Mouse (Mus musculus) bone marrow macrophage, adult 2 months (primary cell): ENCODE data around the gene Nab2. TPM values are rescaled to one million over a fixed set of nuclear protein-coding genes. Genes with fewer than 3 reads are reported as not detected.

ENCODE experiments used
- H3K27ac ChIP-seq: 2 replicates; pipeline ENCODE4 v1.5.1; 2012; ENCODE audit warnings: low read depth, low read length; ENCODE audit not compliant: insufficient read depth
- H3K4me1 ChIP-seq: 2 replicates; pipeline ENCODE4 v1.6.1; 2012; ENCODE audit warnings: low read length; ENCODE audit not compliant: control insufficient read depth, insufficient read depth
- H3K4me3 ChIP-seq: 2 replicates; pipeline ENCODE4 v1.5.1; 2012; ENCODE audit warnings: mild to moderate bottlenecking, low read length, moderate library complexity; ENCODE audit not compliant: insufficient read depth
- CTCF ChIP-seq: IDR thresholded peaks from 2 replicates; pipeline ENCODE4 v1.5.1; 2012; ENCODE audit warnings: low read depth, mild to moderate bottlenecking, low read length, moderate library complexity
- POLR2A ChIP-seq: IDR thresholded peaks from 2 replicates; pipeline ENCODE4 v1.6.1; 2012; ENCODE audit warnings: mild to moderate bottlenecking, low read depth, low read length, borderline replicate concordance
- polyA plus RNA-seq: library from polyadenylated mRNA; stranded (reverse); fragments of >200 nt; gene quantifications from 2 replicates; pipeline ENCODE4 v1.2.4, GENCODE M21; 2012; ENCODE audit not compliant: missing spikeins, insufficient read depth, insufficient read length

Nab2 gene
- polyA plus RNA-seq, 1 experiment: 25.4 TPM

GRCm38 (mm10) chr10:127695775-127696174 lies 27.4 kb upstream of the Nab2 start:
- H3K4me1 ChIP-seq: no peaks in the 10 kb centered on the region
- H3K4me3 ChIP-seq: no peak overlapping the region
- no peak overlapping the region for H3K27ac ChIP-seq
- TF ChIP-seq CTCF: no peak
- no peak for TF ChIP-seq POLR2A

GRCm38 (mm10) chr10:127694636-127695035 lies 26.3 kb upstream of the Nab2 start:
- no peaks in the 10 kb centered on the region for H3K4me1 ChIP-seq
- no peak for TF ChIP-seq POLR2A
- H3K27ac ChIP-seq: no peak overlapping the region
- H3K4me3 ChIP-seq: no peak overlapping the region

GRCm38 (mm10) chr10:127691053-127691452 lies 22.7 kb upstream of the Nab2 start:
- TF ChIP-seq POLR2A (no peak), CTCF (no peak)

GRCm38 (mm10) chr10:127682886-127683285 lies 14.5 kb upstream of the Nab2 start:
- Histone ChIP-seq H3K27ac (no peak overlapping the region), H3K4me1 (peaks cover 6% of the 10 kb centered on the region), H3K4me3 (no peak overlapping the region)
- TF ChIP-seq POLR2A (no peak), CTCF (no peak)

More at GRCm38 (mm10) chr10:127691053-127691452, 22.7 kb upstream of the Nab2 start:
- Histone ChIP-seq H3K4me3 (no peak overlapping the region), H3K4me1 (no peaks in the 10 kb centered on the region), H3K27ac (no peak overlapping the region)

- TF ChIP-seq CTCF: no peak
- TF ChIP-seq POLR2A: no peak
- Histone ChIP-seq H3K4me3 (no peak overlapping the region), H3K27ac (no peak overlapping the region), H3K4me1 (peaks cover 6% of the 10 kb centered on the region)
Observed at GRCm38 (mm10) chr10:127679881-127680280, 11.5 kb upstream of the Nab2 start.

GRCm38 (mm10) chr10:127679208-127679607 lies 10.8 kb upstream of the Nab2 start:
- Histone ChIP-seq H3K27ac (no peak overlapping the region), H3K4me3 (no peak overlapping the region), H3K4me1 (peaks cover 6% of the 10 kb centered on the region)
- TF ChIP-seq POLR2A (no peak), CTCF (no peak)

GRCm38 (mm10) chr10:127677591-127678336 lies 9.4 kb upstream of the Nab2 start:
- no peak overlapping the region for H3K27ac ChIP-seq
- TF ChIP-seq POLR2A (no peak), CTCF (peak; percentile 32; the same call in 1 of the 2 replicates)
- H3K4me1 ChIP-seq: peaks cover 2% of the 10 kb centered on the region; the same call in 1 of the 2 replicates
- H3K4me3 ChIP-seq: peak overlapping the region; percentile 89

- peak overlapping the region; percentile 89 for H3K4me3 ChIP-seq
- TF ChIP-seq CTCF (no peak), POLR2A (no peak)
- H3K27ac ChIP-seq: peak overlapping the region; percentile 62
- peaks cover 2% of the 10 kb centered on the region; the same call in 1 of the 2 replicates for H3K4me1 ChIP-seq
Observed at GRCm38 (mm10) chr10:127676691-127677548, 8.6 kb upstream of the Nab2 start.

GRCm38 (mm10) chr10:127675859-127676398 lies 7.6 kb upstream of the Nab2 start:
- TF ChIP-seq CTCF: no peak
- TF ChIP-seq POLR2A: no peak
- peak overlapping the region; percentile 74 for H3K4me3 ChIP-seq
- peak overlapping the region; percentile 62; the same call in 1 of the 2 replicates for H3K27ac ChIP-seq
- peaks cover 2% of the 10 kb centered on the region; the same call in 1 of the 2 replicates for H3K4me1 ChIP-seq

GRCm38 (mm10) chr10:127674794-127675522 lies 6.6 kb upstream of the Nab2 start:
- TF ChIP-seq CTCF (peak; percentile 90), POLR2A (no peak)
- Histone ChIP-seq H3K4me3 (peak overlapping the region; percentile 42), H3K4me1 (peaks cover 2% of the 10 kb centered on the region; the same call in 1 of the 2 replicates), H3K27ac (peak overlapping the region; percentile 52)
